Mouse (Mus musculus) midbrain, embryonic 11.5 days (tissue): Measurements from ENCODE around the gene Magi3. TPM values are rescaled to one million over a fixed set of nuclear protein-coding genes. Genes with fewer than 3 reads are reported as not detected.

Experiments used
- ATAC-seq: fragments of 200-750 bp; cut with Nextera tagmentation; 2 replicates; pipeline ENCODE4 v1.8.0; 2017; ENCODE audit warnings: moderate TSS enrichment, moderate library complexity; ENCODE audit not compliant: low FRiP score
- DNase-seq: peaks from one replicate; pipeline ENCODE4 v3.0.0; 2015; ENCODE audit warnings: low spot score; ENCODE audit errors: missing footprints
- H3K27ac ChIP-seq: fragments of 300-500 bp; sonication (generic); 2 replicates; pipeline ENCODE4 v1.5.1; 2014; ENCODE audit warnings: low read depth, low read length
- H3K27me3 ChIP-seq: fragments of 300-500 bp; sonication (generic); 2 replicates; pipeline ENCODE4 v1.6.1; 2014; ENCODE audit warnings: mild to moderate bottlenecking, low read length, moderate library complexity, mixed read lengths; ENCODE audit not compliant: control insufficient read depth, insufficient read depth
- H3K36me3 ChIP-seq: fragments of 300-500 bp; sonication (generic); 2 replicates; pipeline ENCODE4 v1.6.1; 2014; ENCODE audit warnings: mild to moderate bottlenecking, low read length, moderate library complexity, mixed read lengths; ENCODE audit not compliant: control insufficient read depth, insufficient read depth
- H3K4me1 ChIP-seq: fragments of 300-500 bp; sonication (generic); 2 replicates; pipeline ENCODE4 v1.6.1; 2014; ENCODE audit warnings: low read length; ENCODE audit not compliant: control insufficient read depth, insufficient read depth
- H3K4me2 ChIP-seq: fragments of 300-500 bp; sonication (generic); 2 replicates; pipeline ENCODE4 v1.6.1; 2014; ENCODE audit warnings: mild to moderate bottlenecking, moderate library complexity
- H3K4me3 ChIP-seq: fragments of 300-500 bp; sonication (generic); 2 replicates; pipeline ENCODE4 v1.5.1; 2014; ENCODE audit warnings: low read depth, low read length
- H3K9ac ChIP-seq: fragments of 300-500 bp; sonication (generic); 2 replicates; pipeline ENCODE4 v1.6.1; 2014; ENCODE audit warnings: low read length
- H3K9me3 ChIP-seq: fragments of 300-500 bp; sonication (generic); 2 replicates; pipeline ENCODE4 v1.6.1; 2016; ENCODE audit warnings: low read length; ENCODE audit not compliant: control insufficient read depth
- WGBS: fragments of 180-500 bp; shearing (Covaris S2); extraction: QIAGEN DNeasy Blood & Tissue Kit; methylation state at CpG from one replicate; pipeline ENCODE4 v1.1.7; 2014; 5-methylcytosine and 5-hydroxymethylcytosine counted together
- polyA plus RNA-seq: library from polyadenylated mRNA; unstranded; fragments of >200 nt; fragmentation: Nextera tagmentation; extraction: Ambion mirVana; gene quantifications from 2 replicates; pipeline ENCODE4 v1.2.1, GENCODE M21; 2014

The Magi3 gene
- polyA plus RNA-seq, 1 experiment from 2014 or later, result 4.2 TPM

DNA sequence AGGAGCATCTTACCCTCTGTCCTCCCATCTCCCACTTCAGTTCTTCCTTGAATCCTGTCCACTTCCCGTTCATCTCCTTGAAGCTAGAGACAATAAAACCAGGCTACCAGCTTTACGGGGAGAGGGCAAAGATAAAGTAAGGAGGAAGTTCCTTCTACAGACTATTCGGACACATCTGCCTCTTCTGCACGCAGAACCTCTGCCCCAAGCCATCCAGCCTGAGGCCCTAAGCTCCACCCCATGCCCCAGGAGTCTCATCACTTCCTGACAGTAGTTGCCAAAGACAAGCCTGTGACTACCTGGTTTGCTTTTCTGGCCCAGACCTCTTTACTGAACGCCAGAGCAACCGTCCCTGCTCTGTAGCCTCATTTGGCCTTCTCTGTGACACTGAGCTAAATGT, 23.8 kb upstream of the Magi3 start:
- H3K4me2 ChIP-seq, result no peak overlapping the region
- H3K27ac ChIP-seq, result no peak overlapping the region
- H3K4me3 ChIP-seq, result no peak overlapping the region
- H3K9ac ChIP-seq, result no peak overlapping the region
- no peaks in the 10 kb centered on the region for H3K9me3 ChIP-seq
- no peaks in the 10 kb centered on the region for H3K27me3 ChIP-seq
- no peaks in the 10 kb centered on the region for H3K36me3 ChIP-seq
- WGBS, result 85% methylated on average over 6 of the region's 6 CpGs
- DNase-seq (peak; percentile 57), ATAC-seq (no peak)
- H3K4me1 ChIP-seq, result no peaks in the 10 kb centered on the region

GRCm38 (mm10) chr3:104239785-104240184, 19.6 kb upstream of the Magi3 start:
- Histone ChIP-seq H3K4me3 (no peak overlapping the region), H3K9me3 (no peaks in the 10 kb centered on the region), H3K27me3 (no peaks in the 10 kb centered on the region), H3K36me3 (no peaks in the 10 kb centered on the region), H3K27ac (no peak overlapping the region), H3K9ac (no peak overlapping the region), H3K4me2 (no peak overlapping the region), H3K4me1 (peaks cover 3% of the 10 kb centered on the region; the same call in 1 of the 2 replicates)
- 88% methylated on average over 2 of the region's 2 CpGs for WGBS
- ATAC-seq (no peak), DNase-seq (no peak)

DNA sequence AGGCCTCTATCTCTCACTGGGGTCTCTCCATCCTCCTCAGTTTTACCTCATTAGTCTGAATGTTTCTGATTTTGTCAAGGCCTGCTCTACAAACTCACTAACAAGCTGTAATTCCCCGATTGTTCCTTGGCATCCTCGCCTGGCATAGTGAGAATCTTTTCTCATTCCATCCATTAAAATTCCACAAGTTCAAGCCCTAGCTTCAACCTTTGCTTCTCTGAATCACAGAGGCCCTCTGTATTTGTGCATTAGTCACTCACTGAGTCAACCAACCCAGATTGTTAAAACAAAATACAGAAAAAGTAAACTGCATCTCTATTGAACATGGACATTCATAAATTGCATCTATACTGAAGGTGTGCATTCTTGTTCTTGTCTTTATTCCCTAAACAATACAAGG, 19.2 kb upstream of the Magi3 start:
- Histone ChIP-seq H3K4me1 (peaks cover 3% of the 10 kb centered on the region; the same call in 1 of the 2 replicates), H3K4me2 (no peak overlapping the region), H3K27ac (no peak overlapping the region), H3K36me3 (no peaks in the 10 kb centered on the region), H3K4me3 (no peak overlapping the region), H3K9ac (no peak overlapping the region), H3K9me3 (no peaks in the 10 kb centered on the region), H3K27me3 (no peaks in the 10 kb centered on the region)
- no peak for ATAC-seq
- peak; percentile 69 for DNase-seq
- 85% methylated on average over 2 of the region's 2 CpGs for WGBS

GRCm38 (mm10) chr3:104237846-104238440, 17.8 kb upstream of the Magi3 start:
- H3K36me3 ChIP-seq, result no peaks in the 10 kb centered on the region
- no peaks in the 10 kb centered on the region for H3K27me3 ChIP-seq
- no peak overlapping the region for H3K27ac ChIP-seq
- no peak overlapping the region for H3K9ac ChIP-seq
- H3K4me1 ChIP-seq, result peaks cover 3% of the 10 kb centered on the region; the same call in 1 of the 2 replicates
- DNase-seq, result peak; percentile 59
- H3K4me3 ChIP-seq, result no peak overlapping the region
- H3K9me3 ChIP-seq, result no peaks in the 10 kb centered on the region
- WGBS, result 80% methylated on average over 10 of the region's 10 CpGs
- no peak for ATAC-seq
- H3K4me2 ChIP-seq, result no peak overlapping the region

DNA sequence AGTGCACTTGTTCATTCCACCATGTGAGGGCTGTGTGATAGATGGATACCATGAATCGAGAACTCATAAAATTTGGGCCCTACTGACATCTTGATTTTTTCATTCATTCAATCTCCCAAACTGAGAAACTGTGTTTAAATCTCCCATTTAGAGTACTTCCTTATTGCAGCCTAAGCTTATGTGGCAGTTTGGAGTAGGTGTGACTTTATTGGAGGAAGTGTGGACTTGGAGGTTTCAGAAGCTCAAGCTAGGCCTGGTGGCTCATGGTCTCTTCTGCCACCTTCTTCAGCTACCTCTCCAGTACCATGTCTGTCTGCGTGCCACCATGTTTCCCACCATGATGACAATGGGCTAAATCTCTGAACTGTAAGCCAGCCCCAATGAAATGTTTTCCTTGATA, 15.9 kb upstream of the Magi3 start:
- Histone ChIP-seq H3K4me2 (no peak overlapping the region), H3K27me3 (no peaks in the 10 kb centered on the region), H3K4me3 (no peak overlapping the region), H3K9ac (no peak overlapping the region), H3K36me3 (no peaks in the 10 kb centered on the region), H3K27ac (no peak overlapping the region), H3K4me1 (peaks cover 3% of the 10 kb centered on the region; the same call in 1 of the 2 replicates), H3K9me3 (no peaks in the 10 kb centered on the region)
- peak; percentile 19 for DNase-seq
- no peak for ATAC-seq
- WGBS, result 90% methylated on average over 2 of the region's 2 CpGs

DNA sequence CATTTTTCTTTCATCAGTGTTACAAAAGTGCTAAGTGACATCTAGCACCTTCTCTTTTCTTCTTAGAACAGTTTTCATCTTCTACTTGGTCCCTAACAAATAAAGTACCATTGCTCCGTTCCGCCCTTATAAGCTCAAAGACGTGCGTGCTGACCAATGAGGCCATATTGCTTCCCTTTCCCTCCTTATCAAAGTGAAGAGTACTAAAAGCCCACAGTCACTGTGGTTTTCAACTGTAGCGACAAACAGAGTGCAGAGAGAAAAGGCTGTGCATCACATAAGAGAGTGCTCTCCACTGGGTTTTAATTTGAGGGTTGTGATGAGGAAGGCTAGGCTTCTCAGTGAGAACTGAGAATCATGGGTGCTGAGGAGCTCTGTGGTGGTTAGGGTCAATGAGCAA, 14.9 kb upstream of the Magi3 start:
- H3K27me3 ChIP-seq, result no peaks in the 10 kb centered on the region
- 94% methylated on average over 5 of the region's 5 CpGs for WGBS
- H3K9me3 ChIP-seq, result no peaks in the 10 kb centered on the region
- H3K4me2 ChIP-seq, result no peak overlapping the region
- no peak overlapping the region for H3K9ac ChIP-seq
- H3K27ac ChIP-seq, result no peak overlapping the region
- peaks cover 3% of the 10 kb centered on the region; the same call in 1 of the 2 replicates for H3K4me1 ChIP-seq
- no peak for ATAC-seq
- H3K4me3 ChIP-seq, result no peak overlapping the region
- no peak for DNase-seq
- H3K36me3 ChIP-seq, result no peaks in the 10 kb centered on the region

GRCm38 (mm10) chr3:104233366-104234312, 13.5 kb upstream of the Magi3 start:
- Histone ChIP-seq H3K9ac (no peak overlapping the region), H3K27ac (no peak overlapping the region), H3K36me3 (no peaks in the 10 kb centered on the region)

DNA sequence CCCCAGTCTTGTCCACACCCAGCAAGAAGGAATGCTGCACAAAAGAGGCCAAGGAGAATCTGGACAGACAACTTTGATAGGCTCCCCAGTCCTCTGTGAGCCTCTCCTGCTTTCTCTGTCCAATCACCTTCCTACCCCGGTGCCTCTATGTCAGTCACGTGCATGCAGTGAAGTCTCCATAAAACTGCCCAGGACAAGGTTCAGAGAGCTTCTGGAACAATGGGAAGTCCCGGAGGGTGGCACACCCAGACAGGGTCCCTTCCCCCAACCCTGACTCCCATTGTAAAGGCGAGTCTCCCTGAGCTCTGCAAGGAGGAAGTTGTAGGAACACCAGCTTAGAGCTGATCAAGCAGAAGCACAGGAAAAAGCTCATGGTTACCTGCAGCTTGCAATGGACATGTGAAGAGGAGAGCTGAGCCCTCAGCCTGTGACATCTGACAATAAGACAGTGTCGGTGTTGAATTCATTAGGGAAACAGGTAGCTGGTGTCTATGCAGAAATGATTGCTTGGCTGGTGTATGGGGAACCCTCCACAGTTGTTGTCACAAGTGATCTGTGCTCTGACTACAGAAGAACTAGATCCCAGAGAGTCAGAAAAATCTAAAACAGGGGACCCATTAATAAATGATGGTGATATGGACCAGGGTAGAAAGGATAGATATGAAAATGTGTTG, 7.4 kb upstream of the Magi3 start:
- WGBS, result 20% methylated on average over 5 of the region's 5 CpGs
- H3K27ac ChIP-seq, result no peak overlapping the region
- no peaks in the 10 kb centered on the region for H3K36me3 ChIP-seq
- no peaks in the 10 kb centered on the region for H3K4me1 ChIP-seq
- ATAC-seq (peak; percentile 11; the same call in 1 of the 2 replicates), DNase-seq (peak; percentile 81)
- no peaks in the 10 kb centered on the region for H3K9me3 ChIP-seq
- H3K9ac ChIP-seq, result no peak overlapping the region
- H3K4me2 ChIP-seq, result no peak overlapping the region
- no peak overlapping the region for H3K4me3 ChIP-seq
- H3K27me3 ChIP-seq, result no peaks in the 10 kb centered on the region

More at GRCm38 (mm10) chr3:104233366-104234312, 13.5 kb upstream of the Magi3 start:
- Histone ChIP-seq H3K9me3 (no peaks in the 10 kb centered on the region), H3K4me2 (no peak overlapping the region), H3K4me3 (no peak overlapping the region), H3K27me3 (no peaks in the 10 kb centered on the region), H3K4me1 (peaks cover 3% of the 10 kb centered on the region; the same call in 1 of the 2 replicates)
- DNase-seq, result peak; percentile 72
- no peak for ATAC-seq
- WGBS, result 78% methylated on average over 7 of the region's 7 CpGs
